Mouse (Mus musculus): ENCODE measurements around the gene Fkbp15. TPM values are rescaled to one million over a fixed set of nuclear protein-coding genes. Genes with fewer than 3 reads are reported as not detected.
A peak's percentile ranks its signal among the peaks of the same experiment; 100 is the strongest.

The Fkbp15 gene
- polyA plus RNA-seq, 1 experiment = 32.2 TPM

GRCm38 (mm10) chr4:62383752-62384151, 23.4 kb upstream of the Fkbp15 start:
- 44% methylated on average over 7 of the region's 7 CpGs for WGBS
- no peaks in the 10 kb centered on the region for H3K27me3 ChIP-seq (replicated peaks; ENCODE audit: control insufficient read depth, insufficient read depth, low read length)
- H3K4me1 ChIP-seq (ENCODE audit: control insufficient read depth, insufficient read depth, low read length) = peaks cover 11% of the 10 kb centered on the region
- DNase-seq = peak; percentile 46
- no peaks in the 10 kb centered on the region; the same call in 1 of the 2 replicates for H3K36me3 ChIP-seq (ENCODE audit: control insufficient read depth, insufficient read depth, low read length)
- no peak overlapping the region for H3K4me3 ChIP-seq (ENCODE audit: insufficient read depth, low read depth, low read length)
- TF ChIP-seq CTCF (conservative IDR thresholded peaks at IDR 0.05; ENCODE audit: insufficient read depth, insufficient read length, low read depth, low read length) (no peak), POLR2A (IDR thresholded peaks at IDR 0.05; ENCODE audit: low read depth, low read length) (no peak)
- no peak overlapping the region for H3K27ac ChIP-seq (ENCODE audit: insufficient read depth, low read depth, low read length)

- no peaks in the 10 kb centered on the region; the same call in 1 of the 2 replicates for H3K36me3 ChIP-seq (ENCODE audit: control insufficient read depth, insufficient read depth, low read length)
- H3K27ac ChIP-seq (ENCODE audit: insufficient read depth, low read depth, low read length) = no peak overlapping the region
- no peak for DNase-seq
- H3K4me1 ChIP-seq (ENCODE audit: control insufficient read depth, insufficient read depth, low read length) = peaks cover 11% of the 10 kb centered on the region
- no peaks in the 10 kb centered on the region for H3K27me3 ChIP-seq (replicated peaks; ENCODE audit: control insufficient read depth, insufficient read depth, low read length)
- H3K4me3 ChIP-seq (ENCODE audit: insufficient read depth, low read depth, low read length) = no peak overlapping the region
- TF ChIP-seq POLR2A (IDR thresholded peaks at IDR 0.05; ENCODE audit: low read depth, low read length) (no peak), CTCF (conservative IDR thresholded peaks at IDR 0.05; ENCODE audit: insufficient read depth, insufficient read length, low read depth, low read length) (no peak)
- WGBS = 93% methylated on average over 6 of the region's 6 CpGs
These were observed 22.9 kb upstream of the Fkbp15 start for GRCm38 (mm10) chr4:62383207-62383606.

GRCm38 (mm10) chr4:62379724-62380381, 19.5 kb upstream of the Fkbp15 start:
- no peak for TF ChIP-seq POLR2A (IDR thresholded peaks at IDR 0.05; ENCODE audit: low read depth, low read length)
- TF ChIP-seq CTCF (conservative IDR thresholded peaks at IDR 0.05; ENCODE audit: insufficient read depth, insufficient read length, low read depth, low read length) = no peak
- WGBS = 69% methylated on average over 9 of the region's 9 CpGs
- H3K36me3 ChIP-seq (ENCODE audit: control insufficient read depth, insufficient read depth, low read length) = no peaks in the 10 kb centered on the region
- peak overlapping the region; percentile 82 for H3K27ac ChIP-seq (ENCODE audit: insufficient read depth, low read depth, low read length)
- H3K4me3 ChIP-seq (ENCODE audit: insufficient read depth, low read depth, low read length) = no peak overlapping the region
- H3K4me1 ChIP-seq (ENCODE audit: control insufficient read depth, insufficient read depth, low read length) = peaks cover 12% of the 10 kb centered on the region
- DNase-seq = no peak
- H3K27me3 ChIP-seq (replicated peaks; ENCODE audit: control insufficient read depth, insufficient read depth, low read length) = no peaks in the 10 kb centered on the region

- WGBS = 90% methylated on average over 2 of the region's 2 CpGs
These were observed 15.8 kb upstream of the Fkbp15 start for GRCm38 (mm10) chr4:62376123-62376522.

GRCm38 (mm10) chr4:62374342-62374741, 14.0 kb upstream of the Fkbp15 start:
- no peaks in the 10 kb centered on the region for H3K36me3 ChIP-seq (ENCODE audit: control insufficient read depth, insufficient read depth, low read length)
- H3K27me3 ChIP-seq (replicated peaks; ENCODE audit: control insufficient read depth, insufficient read depth, low read length) = no peaks in the 10 kb centered on the region
- H3K4me1 ChIP-seq (ENCODE audit: control insufficient read depth, insufficient read depth, low read length) = peaks cover 23% of the 10 kb centered on the region
- peak; percentile 43 for DNase-seq
- 44% methylated on average over 4 of the region's 4 CpGs for WGBS
- TF ChIP-seq CTCF (conservative IDR thresholded peaks at IDR 0.05; ENCODE audit: insufficient read depth, insufficient read length, low read depth, low read length) (no peak), POLR2A (IDR thresholded peaks at IDR 0.05; ENCODE audit: low read depth, low read length) (no peak)
- H3K4me3 ChIP-seq (ENCODE audit: insufficient read depth, low read depth, low read length) = no peak overlapping the region
- peak overlapping the region; percentile 63 for H3K27ac ChIP-seq (ENCODE audit: insufficient read depth, low read depth, low read length)

More at GRCm38 (mm10) chr4:62376123-62376522, 15.8 kb upstream of the Fkbp15 start:
- no peak overlapping the region for H3K27ac ChIP-seq (ENCODE audit: insufficient read depth, low read depth, low read length)
- peaks cover 28% of the 10 kb centered on the region for H3K4me1 ChIP-seq (ENCODE audit: control insufficient read depth, insufficient read depth, low read length)
- DNase-seq = no peak
- TF ChIP-seq POLR2A (IDR thresholded peaks at IDR 0.05; ENCODE audit: low read depth, low read length) (no peak), CTCF (conservative IDR thresholded peaks at IDR 0.05; ENCODE audit: insufficient read depth, insufficient read length, low read depth, low read length) (no peak)
- no peak overlapping the region for H3K4me3 ChIP-seq (ENCODE audit: insufficient read depth, low read depth, low read length)
- no peaks in the 10 kb centered on the region for H3K27me3 ChIP-seq (replicated peaks; ENCODE audit: control insufficient read depth, insufficient read depth, low read length)
- no peaks in the 10 kb centered on the region for H3K36me3 ChIP-seq (ENCODE audit: control insufficient read depth, insufficient read depth, low read length)

GRCm38 (mm10) chr4:62373668-62374067, 13.3 kb upstream of the Fkbp15 start:
- TF ChIP-seq CTCF (conservative IDR thresholded peaks at IDR 0.05; ENCODE audit: insufficient read depth, insufficient read length, low read depth, low read length) (no peak), POLR2A (IDR thresholded peaks at IDR 0.05; ENCODE audit: low read depth, low read length) (no peak)
- Histone ChIP-seq H3K36me3 (ENCODE audit: control insufficient read depth, insufficient read depth, low read length) (no peaks in the 10 kb centered on the region), H3K27ac (ENCODE audit: insufficient read depth, low read depth, low read length) (no peak overlapping the region), H3K4me1 (ENCODE audit: control insufficient read depth, insufficient read depth, low read length) (peaks cover 22% of the 10 kb centered on the region), H3K4me3 (ENCODE audit: insufficient read depth, low read depth, low read length) (no peak overlapping the region), H3K27me3 (replicated peaks; ENCODE audit: control insufficient read depth, insufficient read depth, low read length) (no peaks in the 10 kb centered on the region)
- DNase-seq = peak; percentile 43
- 54% methylated on average over 7 of the region's 7 CpGs for WGBS

GRCm38 (mm10) chr4:62372818-62373520, 12.6 kb upstream of the Fkbp15 start:
- H3K27me3 ChIP-seq (replicated peaks; ENCODE audit: control insufficient read depth, insufficient read depth, low read length) = no peaks in the 10 kb centered on the region
- TF ChIP-seq POLR2A (IDR thresholded peaks at IDR 0.05; ENCODE audit: low read depth, low read length) = no peak
- no peak for TF ChIP-seq CTCF (conservative IDR thresholded peaks at IDR 0.05; ENCODE audit: insufficient read depth, insufficient read length, low read depth, low read length)
- WGBS = 73% methylated on average over 9 of the region's 9 CpGs
- H3K27ac ChIP-seq (ENCODE audit: insufficient read depth, low read depth, low read length) = peak overlapping the region; percentile 29; the same call in 1 of the 2 replicates
- DNase-seq = no peak
- H3K4me1 ChIP-seq (ENCODE audit: control insufficient read depth, insufficient read depth, low read length) = peaks cover 23% of the 10 kb centered on the region
- H3K4me3 ChIP-seq (ENCODE audit: insufficient read depth, low read depth, low read length) = no peak overlapping the region
- no peaks in the 10 kb centered on the region for H3K36me3 ChIP-seq (ENCODE audit: control insufficient read depth, insufficient read depth, low read length)

All from kidney, adult 2 months (tissue).